Mouse (Mus musculus): Measurements from ENCODE around the gene Kbtbd13. TPM values are rescaled to one million over a fixed set of nuclear protein-coding genes. Genes with fewer than 3 reads are reported as not detected.
"Not testable (repeated sequence)": the region's sequence is repeated elsewhere in the genome, so short reads cannot be mapped to it uniquely, and the experiment has no call there.

Kbtbd13 gene
- polyA plus RNA-seq, 1 experiment from 2014 or later = 0.48 TPM

DNA sequence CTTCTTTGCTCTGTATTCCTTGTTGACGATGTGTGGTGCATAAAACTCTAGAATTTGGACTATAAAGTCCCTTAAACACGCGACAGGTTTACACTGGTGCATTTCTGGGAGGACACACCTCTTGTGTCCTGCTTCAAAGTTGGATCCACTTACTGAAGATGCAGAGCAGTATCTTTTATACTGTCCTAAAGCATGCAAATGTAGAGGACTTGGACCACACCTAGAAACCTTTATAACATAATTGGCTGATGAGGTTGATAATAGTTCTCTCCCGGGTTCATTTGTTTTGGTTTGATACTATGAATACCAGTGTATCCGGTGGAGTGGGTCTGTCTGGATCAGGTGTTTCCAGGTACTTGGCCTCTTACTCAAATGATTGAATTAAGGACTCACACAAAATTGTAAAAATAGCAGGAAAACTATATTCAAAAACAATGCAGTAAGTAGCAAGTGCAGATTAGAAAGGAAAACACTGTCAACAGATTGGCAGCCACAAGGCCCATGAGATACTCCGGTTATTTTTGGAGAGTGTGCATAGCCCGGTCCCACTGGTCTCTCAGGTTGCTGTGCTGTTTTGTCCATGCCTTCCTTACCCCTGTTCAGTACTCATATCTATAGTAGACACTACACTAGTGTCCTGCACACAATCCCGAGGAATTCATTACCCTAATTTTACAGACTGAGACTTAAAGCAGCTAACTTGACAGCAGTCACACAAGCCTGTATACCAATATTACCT is 44.2 kb downstream of the Kbtbd13 start:
- Histone ChIP-seq H3K4me1 (replicated peaks; ENCODE audit: control insufficient read depth, insufficient read depth, low read length) (no peaks in the 10 kb centered on the region; the same call in 1 of the 2 replicates), H3K27me3 (ENCODE audit: control insufficient read depth, insufficient read depth, low read length) (no peaks in the 10 kb centered on the region), H3K9ac (ENCODE audit: low read length) (peak overlapping the region; percentile 94), H3K9me3 (ENCODE audit: control insufficient read depth, low read length) (no peaks in the 10 kb centered on the region), H3K27ac (ENCODE audit: low read depth, low read length) (no peak overlapping the region), H3K4me3 (ENCODE audit: low read depth, low read length) (peak overlapping the region; percentile 99), H3K4me2 (ENCODE audit: low read depth, low read length, severe bottlenecking) (peak overlapping the region; percentile 96), H3K36me3 (ENCODE audit: control insufficient read depth, insufficient read depth, low read length) (no peaks in the 10 kb centered on the region)
- WGBS = 55% methylated on average over 8 of the region's 8 CpGs
- DNase-seq (ENCODE audit: low spot score) = no peak
- no peak for ATAC-seq (replicated peaks; ENCODE audit: low FRiP score)

GRCm38 (mm10) chr9:65346476-65347111 is 44.9 kb downstream of the Kbtbd13 start:
- peak; percentile 76 for DNase-seq (ENCODE audit: low spot score)
- peak overlapping the region; percentile 76 for H3K27ac ChIP-seq (ENCODE audit: low read depth, low read length)
- peak; percentile 58 for ATAC-seq (replicated peaks; ENCODE audit: low FRiP score)
- WGBS = under 1% methylated on average over 63 of the region's 77 CpGs
- no peaks in the 10 kb centered on the region; the same call in 1 of the 2 replicates for H3K4me1 ChIP-seq (replicated peaks; ENCODE audit: control insufficient read depth, insufficient read depth, low read length)
- H3K36me3 ChIP-seq (ENCODE audit: control insufficient read depth, insufficient read depth, low read length) = no peaks in the 10 kb centered on the region
- H3K4me3 ChIP-seq (ENCODE audit: low read depth, low read length) = peak overlapping the region; percentile 99
- peak overlapping the region; percentile 96 for H3K4me2 ChIP-seq (ENCODE audit: low read depth, low read length, severe bottlenecking)
- H3K9me3 ChIP-seq (ENCODE audit: control insufficient read depth, low read length) = no peaks in the 10 kb centered on the region
- peak overlapping the region; percentile 94 for H3K9ac ChIP-seq (ENCODE audit: low read length)
- H3K27me3 ChIP-seq (ENCODE audit: control insufficient read depth, insufficient read depth, low read length) = no peaks in the 10 kb centered on the region

DNA sequence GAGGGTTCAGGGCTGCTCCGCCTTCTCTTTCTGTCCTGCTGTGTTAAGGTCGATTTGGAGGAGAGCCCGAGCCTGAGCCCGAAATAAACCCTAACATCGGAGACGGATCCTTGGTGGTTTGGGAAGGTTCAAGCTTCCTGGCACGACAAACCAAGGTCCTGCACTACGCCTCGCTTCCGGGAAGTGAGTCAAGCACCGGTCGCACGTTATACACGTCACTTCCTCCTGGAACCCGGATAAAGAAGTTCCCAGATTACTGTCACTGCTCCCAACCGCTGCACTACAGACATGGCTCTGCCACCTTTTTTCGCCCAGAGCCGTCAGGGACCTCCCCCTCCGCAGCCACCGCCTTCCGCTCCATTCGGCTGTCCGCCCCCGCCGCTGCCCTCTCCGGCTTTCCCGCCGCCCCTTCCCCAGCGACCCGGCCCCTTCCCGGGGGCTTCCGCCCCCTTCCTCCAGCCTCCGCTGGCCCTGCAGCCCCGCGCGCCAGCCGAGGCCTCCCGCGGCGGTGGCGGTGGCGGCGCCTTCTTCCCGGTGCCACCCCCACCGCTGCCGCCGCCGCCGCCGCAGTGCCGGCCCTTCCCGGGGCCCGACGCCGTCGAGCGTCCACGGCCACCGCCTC is 45.5 kb downstream of the Kbtbd13 start, which contains the start of gene Pdcd7:
Gene Pdcd7, plus strand, starts transcription at position 251 of the 622 bp plus-strand sequence.
- H3K27me3 ChIP-seq (ENCODE audit: control insufficient read depth, insufficient read depth, low read length) = no peaks in the 10 kb centered on the region
- H3K36me3 ChIP-seq (ENCODE audit: control insufficient read depth, insufficient read depth, low read length) = no peaks in the 10 kb centered on the region
- H3K4me3 ChIP-seq (ENCODE audit: low read depth, low read length) = peak within 1 kb of the TSS; percentile 99
- ATAC-seq (replicated peaks; ENCODE audit: low FRiP score) = peak; percentile 92
- no peaks in the 10 kb centered on the region for H3K9me3 ChIP-seq (ENCODE audit: control insufficient read depth, low read length)
- H3K4me1 ChIP-seq (replicated peaks; ENCODE audit: control insufficient read depth, insufficient read depth, low read length) = no peaks in the 10 kb centered on the region; the same call in 1 of the 2 replicates
- DNase-seq (ENCODE audit: low spot score) = peak; percentile 95
- peak within 1 kb of the TSS; percentile 96 for H3K4me2 ChIP-seq (ENCODE audit: low read depth, low read length, severe bottlenecking)
- under 1% methylated on average over 55 of the region's 59 CpGs for WGBS
- H3K27ac ChIP-seq (ENCODE audit: low read depth, low read length) = peak within 1 kb of the TSS; percentile 76
- H3K9ac ChIP-seq (ENCODE audit: low read length) = peak within 1 kb of the TSS; percentile 94

DNA sequence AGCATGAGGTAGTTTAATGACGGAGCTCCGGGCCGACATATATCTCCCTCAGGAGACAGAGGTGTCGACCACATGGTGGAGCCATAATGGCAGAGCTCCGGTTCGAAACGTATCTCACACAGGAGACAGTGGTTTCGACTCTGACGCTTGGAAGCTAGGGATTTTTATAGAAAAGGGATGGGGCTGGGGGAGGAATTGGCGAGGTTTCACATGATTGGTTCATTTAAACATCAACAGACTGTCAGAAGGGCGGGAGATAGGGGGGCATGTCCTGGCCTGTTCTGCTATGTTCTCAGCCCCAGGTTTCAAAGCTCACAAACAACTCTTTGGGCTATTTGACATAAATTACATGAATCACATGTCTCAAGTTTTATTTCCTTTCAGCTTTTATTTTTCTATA is 46.0 kb downstream of the Kbtbd13 start:
- not testable (repeated sequence) for DNase-seq (ENCODE audit: low spot score); H3K9me3 ChIP-seq (ENCODE audit: control insufficient read depth, low read length); H3K27me3 ChIP-seq (ENCODE audit: control insufficient read depth, insufficient read depth, low read length); ATAC-seq (replicated peaks; ENCODE audit: low FRiP score); H3K36me3 ChIP-seq (ENCODE audit: control insufficient read depth, insufficient read depth, low read length); H3K4me1 ChIP-seq (replicated peaks; ENCODE audit: control insufficient read depth, insufficient read depth, low read length)
- H3K27ac ChIP-seq (ENCODE audit: low read depth, low read length) = peak overlapping the region; percentile 76; the same call in 1 of the 2 replicates
- H3K4me2 ChIP-seq (ENCODE audit: low read depth, low read length, severe bottlenecking) = peak overlapping the region; percentile 96; the same call in 1 of the 2 replicates
- WGBS = 69% methylated on average over 11 of the region's 11 CpGs
- peak overlapping the region; percentile 94; the same call in 1 of the 2 replicates for H3K9ac ChIP-seq (ENCODE audit: low read length)
- peak overlapping the region; percentile 99 for H3K4me3 ChIP-seq (ENCODE audit: low read depth, low read length)

- no peak overlapping the region for H3K27ac ChIP-seq (ENCODE audit: low read depth, low read length)
- no peak for ATAC-seq (replicated peaks; ENCODE audit: low FRiP score)
- WGBS = 86% methylated on average over 2 of the region's 2 CpGs
- no peaks in the 10 kb centered on the region for H3K4me1 ChIP-seq (replicated peaks; ENCODE audit: control insufficient read depth, insufficient read depth, low read length)
- no peaks in the 10 kb centered on the region for H3K9me3 ChIP-seq (ENCODE audit: control insufficient read depth, low read length)
- H3K27me3 ChIP-seq (ENCODE audit: control insufficient read depth, insufficient read depth, low read length) = no peaks in the 10 kb centered on the region
- H3K4me2 ChIP-seq (ENCODE audit: low read depth, low read length, severe bottlenecking) = no peak overlapping the region
- H3K9ac ChIP-seq (ENCODE audit: low read length) = no peak overlapping the region
- H3K4me3 ChIP-seq (ENCODE audit: low read depth, low read length) = no peak overlapping the region
- no peak for DNase-seq (ENCODE audit: low spot score)
- no peaks in the 10 kb centered on the region for H3K36me3 ChIP-seq (ENCODE audit: control insufficient read depth, insufficient read depth, low read length)
Measured at GRCm38 (mm10) chr9:65340414-65340813, 51.0 kb downstream of the Kbtbd13 start.

DNA sequence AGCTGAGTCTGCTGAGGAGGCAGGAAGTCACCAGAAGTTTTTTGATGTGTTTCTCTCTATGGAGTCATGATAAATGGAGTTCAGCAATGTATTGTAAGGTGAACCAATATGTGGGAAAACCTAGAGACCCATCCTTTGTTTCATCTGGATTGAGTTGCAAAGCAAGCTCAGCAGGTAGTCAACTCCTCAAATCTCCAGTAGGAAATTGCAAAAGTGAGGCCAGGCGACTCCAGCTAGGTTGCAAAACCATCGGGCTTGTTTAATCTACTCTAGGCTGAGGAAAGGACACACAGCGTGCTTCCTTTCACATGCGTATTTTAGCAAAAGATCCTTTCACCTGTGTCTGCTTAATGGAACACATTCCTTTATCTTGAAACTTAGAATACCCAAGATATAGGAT is 52.3 kb downstream of the Kbtbd13 start:
- Histone ChIP-seq H3K9me3 (ENCODE audit: control insufficient read depth, low read length) (no peaks in the 10 kb centered on the region), H3K4me3 (ENCODE audit: low read depth, low read length) (no peak overlapping the region), H3K4me1 (replicated peaks; ENCODE audit: control insufficient read depth, insufficient read depth, low read length) (no peaks in the 10 kb centered on the region), H3K27ac (ENCODE audit: low read depth, low read length) (no peak overlapping the region), H3K27me3 (ENCODE audit: control insufficient read depth, insufficient read depth, low read length) (no peaks in the 10 kb centered on the region), H3K36me3 (ENCODE audit: control insufficient read depth, insufficient read depth, low read length) (no peaks in the 10 kb centered on the region), H3K4me2 (ENCODE audit: low read depth, low read length, severe bottlenecking) (no peak overlapping the region), H3K9ac (ENCODE audit: low read length) (no peak overlapping the region)
- DNase-seq (ENCODE audit: low spot score) (no peak), ATAC-seq (replicated peaks; ENCODE audit: low FRiP score) (no peak)
- 81% methylated on average over 4 of the region's 4 CpGs for WGBS

Other genes with a start within 250 kb of the Kbtbd13 start
- 5.4 and 6.6 TPM in 2 replicates for gene Parp16, start 196.3 kb downstream of the Kbtbd13 start, polyA plus RNA-seq (2014; fragmentation: Nextera tagmentation; extraction: Ambion mirVana)
- 0.52 and 0.92 TPM in 2 replicates for gene Cilp, start 126.5 kb downstream of the Kbtbd13 start, polyA plus RNA-seq (2014; fragmentation: Nextera tagmentation; extraction: Ambion mirVana)
- 50.6 and 51.3 TPM in 2 replicates for gene Clpx, start 97.4 kb downstream of the Kbtbd13 start, polyA plus RNA-seq (2014; fragmentation: Nextera tagmentation; extraction: Ambion mirVana)
- gene Pdcd7, start 45.5 kb downstream of the Kbtbd13 start, polyA plus RNA-seq (2014; fragmentation: Nextera tagmentation; extraction: Ambion mirVana) = 13.1 and 15.6 TPM in 2 replicates
- 0.52 and 0.73 TPM in 2 replicates for gene Ubap1l, start 30.6 kb downstream of the Kbtbd13 start, polyA plus RNA-seq (2014; fragmentation: Nextera tagmentation; extraction: Ambion mirVana)
- 6.7 and 7.2 TPM in 2 replicates for gene Rasl12, start 6.9 kb upstream of the Kbtbd13 start, polyA plus RNA-seq (2014; fragmentation: Nextera tagmentation; extraction: Ambion mirVana)
- gene Slc51b, start 31.3 kb upstream of the Kbtbd13 start, polyA plus RNA-seq (2014; fragmentation: Nextera tagmentation; extraction: Ambion mirVana) = not detected in 2 replicates
- 19.6 and 20.4 TPM in 2 replicates for gene Mtfmt, start 44.1 kb upstream of the Kbtbd13 start, polyA plus RNA-seq (2014; fragmentation: Nextera tagmentation; extraction: Ambion mirVana)
- 95.5 and 110 TPM in 2 replicates for gene Spg21, start 69.3 kb upstream of the Kbtbd13 start, polyA plus RNA-seq (2014; fragmentation: Nextera tagmentation; extraction: Ambion mirVana)
- 0.20 TPM in 1 of 2 replicates, not detected in the other for gene Ankdd1a, start 128.5 kb upstream of the Kbtbd13 start, polyA plus RNA-seq (2014; fragmentation: Nextera tagmentation; extraction: Ambion mirVana)
- 8.3 and 8.8 TPM in 2 replicates for gene Plekho2, start 188.4 kb upstream of the Kbtbd13 start, polyA plus RNA-seq (2014; fragmentation: Nextera tagmentation; extraction: Ambion mirVana)
- gene Pif1, start 195.5 kb upstream of the Kbtbd13 start, polyA plus RNA-seq (2014; fragmentation: Nextera tagmentation; extraction: Ambion mirVana) = 26.2 and 31.8 TPM in 2 replicates
- gene Rbpms2, start 238.0 kb upstream of the Kbtbd13 start, polyA plus RNA-seq (2014; fragmentation: Nextera tagmentation; extraction: Ambion mirVana) = 20.3 and 23.6 TPM in 2 replicates